Mouse (Mus musculus): ENCODE data around the gene Tmem247. TPM values are rescaled to one million over a fixed set of nuclear protein-coding genes. Genes with fewer than 3 reads are reported as not detected.

Gene Tmem247
- total and polyA plus RNA-seq, 2 experiments from 2014 or later = not detected

DNA sequence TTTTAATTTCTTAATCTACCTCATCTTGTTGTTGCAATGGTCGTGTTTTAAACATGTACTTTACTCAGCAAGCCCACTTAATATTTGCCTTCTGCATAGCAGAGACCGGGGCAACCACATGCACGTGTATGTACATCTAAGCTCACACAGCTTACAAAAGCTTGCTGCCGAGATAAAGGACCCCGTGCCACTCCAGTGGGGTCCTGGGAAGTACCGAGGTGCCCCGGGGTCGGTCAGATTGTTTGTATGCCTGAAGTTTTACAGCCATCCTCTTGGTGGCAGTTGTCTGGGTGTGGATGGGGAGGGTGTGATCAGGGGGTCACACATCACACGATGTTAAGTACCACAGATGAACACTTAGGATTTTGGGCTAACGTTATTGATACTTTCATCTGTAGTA is 48.9 kb downstream of the Tmem247 start:
- H3K9ac ChIP-seq (replicated peaks; ENCODE audit: low read length, poor library complexity, severe bottlenecking) = no peak overlapping the region
- no peaks in the 10 kb centered on the region; the same call in 1 of the 2 replicates for H3K36me3 ChIP-seq (ENCODE audit: insufficient read depth, low read length)
- peaks cover 13% of the 10 kb centered on the region for H3K4me1 ChIP-seq (ENCODE audit: insufficient read depth, low read length)
- H3K4me2 ChIP-seq (ENCODE audit: low read depth, low read length, poor library complexity, severe bottlenecking) = peak overlapping the region; percentile 94; the same call in 1 of the 2 replicates
- no peak for ATAC-seq (ENCODE audit: low FRiP score)
- no peak overlapping the region for H3K4me3 ChIP-seq (ENCODE audit: low read depth, low read length)
- WGBS = 82% methylated on average over 10 of the region's 10 CpGs
- H3K27ac ChIP-seq (ENCODE audit: low read depth, low read length) = no peak overlapping the region
- no peaks in the 10 kb centered on the region for H3K27me3 ChIP-seq (ENCODE audit: insufficient read depth, low read length)
- no peak; the same call in 1 of the 2 replicates for TF ChIP-seq CTCF (IDR thresholded peaks at IDR 0.05)
- DNase-seq (ENCODE audit: low spot score) = no peak
- no peaks in the 10 kb centered on the region for H3K9me3 ChIP-seq (ENCODE audit: low read length)

DNA sequence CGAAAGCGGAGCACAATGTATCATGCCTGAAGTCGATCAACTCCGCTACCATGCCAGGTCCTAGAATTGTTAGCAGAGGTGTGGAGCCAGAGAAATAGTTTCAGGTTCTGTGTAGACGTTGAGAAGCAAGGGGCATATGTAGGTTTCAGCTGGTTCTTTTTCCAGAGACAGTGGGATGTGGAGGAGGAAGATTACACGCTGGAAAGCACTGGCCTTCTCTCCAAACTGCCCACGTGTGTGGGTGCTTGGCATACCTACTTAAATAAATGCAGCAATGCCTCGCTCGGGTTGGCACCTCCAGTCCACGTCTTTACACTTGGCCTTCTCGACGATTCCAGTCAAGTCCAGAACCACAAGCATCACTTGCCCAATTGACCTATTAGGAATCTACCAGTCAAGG is 49.9 kb downstream of the Tmem247 start:
- no peaks in the 10 kb centered on the region for H3K9me3 ChIP-seq (ENCODE audit: low read length)
- H3K4me1 ChIP-seq (ENCODE audit: insufficient read depth, low read length) = peaks cover 8% of the 10 kb centered on the region
- no peaks in the 10 kb centered on the region; the same call in 1 of the 2 replicates for H3K36me3 ChIP-seq (ENCODE audit: insufficient read depth, low read length)
- no peak overlapping the region for H3K27ac ChIP-seq (ENCODE audit: low read depth, low read length)
- no peak for DNase-seq (ENCODE audit: low spot score)
- no peak overlapping the region for H3K4me2 ChIP-seq (ENCODE audit: low read depth, low read length, poor library complexity, severe bottlenecking)
- no peak overlapping the region for H3K4me3 ChIP-seq (ENCODE audit: low read depth, low read length)
- TF ChIP-seq CTCF (IDR thresholded peaks at IDR 0.05) = no peak
- H3K9ac ChIP-seq (replicated peaks; ENCODE audit: low read length, poor library complexity, severe bottlenecking) = no peak overlapping the region
- 89% methylated on average over 12 of the region's 12 CpGs for WGBS
- no peaks in the 10 kb centered on the region for H3K27me3 ChIP-seq (ENCODE audit: insufficient read depth, low read length)
- no peak for ATAC-seq (ENCODE audit: low FRiP score)

DNA sequence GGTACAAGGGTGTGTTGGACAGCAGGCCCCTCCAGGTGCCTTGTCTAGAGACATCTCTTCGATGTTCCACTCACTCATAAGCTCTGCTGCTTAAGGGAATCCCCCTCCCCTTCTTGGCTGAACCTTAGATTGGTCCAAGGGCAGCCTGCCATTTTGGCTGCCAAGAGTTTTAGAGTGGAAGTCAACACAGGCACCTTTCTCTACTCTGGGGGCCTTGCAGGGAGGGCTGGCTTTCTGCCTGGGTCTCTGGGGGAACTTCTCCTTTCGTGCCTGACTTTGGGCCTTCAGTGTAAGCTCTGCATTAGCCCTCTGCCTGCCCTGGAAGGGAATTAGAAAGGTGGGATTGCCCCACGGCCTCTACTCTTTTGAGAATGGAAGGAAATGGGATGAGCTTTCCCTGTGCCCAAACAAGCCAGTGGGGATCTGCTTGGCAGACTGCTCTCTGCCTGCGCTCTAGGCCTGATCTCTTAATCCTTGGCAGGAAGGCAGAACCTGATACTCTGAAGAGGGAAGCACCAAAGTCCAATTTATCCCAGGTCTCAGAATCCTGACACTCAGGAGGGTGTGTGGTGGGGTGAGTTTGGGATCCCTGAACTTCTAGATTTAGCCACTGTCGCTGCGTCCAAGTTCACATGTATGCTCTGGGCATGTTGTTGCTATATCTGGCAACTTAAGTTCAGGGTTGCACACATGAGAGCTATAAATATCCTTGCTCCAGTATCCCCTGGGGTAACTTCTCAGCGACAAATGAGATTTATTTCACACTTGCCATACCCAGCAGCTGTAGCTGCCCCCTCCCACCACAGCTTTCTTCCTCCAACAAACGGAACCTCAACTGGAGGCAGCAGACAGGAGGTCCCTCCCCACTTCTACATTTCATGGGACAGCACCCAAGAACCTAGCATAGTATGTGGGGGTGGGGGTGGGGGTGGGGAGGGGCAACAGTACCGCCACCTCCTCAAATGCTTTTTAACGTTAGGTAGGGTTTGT is 50.7 kb downstream of the Tmem247 start:
- Histone ChIP-seq H3K4me1 (ENCODE audit: insufficient read depth, low read length) (peaks cover 6% of the 10 kb centered on the region; the same call in 1 of the 2 replicates), H3K36me3 (ENCODE audit: insufficient read depth, low read length) (no peaks in the 10 kb centered on the region; the same call in 1 of the 2 replicates), H3K27ac (ENCODE audit: low read depth, low read length) (no peak overlapping the region), H3K9me3 (ENCODE audit: low read length) (no peaks in the 10 kb centered on the region), H3K9ac (replicated peaks; ENCODE audit: low read length, poor library complexity, severe bottlenecking) (no peak overlapping the region), H3K4me3 (ENCODE audit: low read depth, low read length) (no peak overlapping the region), H3K4me2 (ENCODE audit: low read depth, low read length, poor library complexity, severe bottlenecking) (no peak overlapping the region), H3K27me3 (ENCODE audit: insufficient read depth, low read length) (no peaks in the 10 kb centered on the region)
- ATAC-seq (ENCODE audit: low FRiP score) = no peak
- no peak for TF ChIP-seq CTCF (IDR thresholded peaks at IDR 0.05)
- DNase-seq (ENCODE audit: low spot score) = peak; percentile 73
- 71% methylated on average over 10 of the region's 10 CpGs for WGBS

DNA sequence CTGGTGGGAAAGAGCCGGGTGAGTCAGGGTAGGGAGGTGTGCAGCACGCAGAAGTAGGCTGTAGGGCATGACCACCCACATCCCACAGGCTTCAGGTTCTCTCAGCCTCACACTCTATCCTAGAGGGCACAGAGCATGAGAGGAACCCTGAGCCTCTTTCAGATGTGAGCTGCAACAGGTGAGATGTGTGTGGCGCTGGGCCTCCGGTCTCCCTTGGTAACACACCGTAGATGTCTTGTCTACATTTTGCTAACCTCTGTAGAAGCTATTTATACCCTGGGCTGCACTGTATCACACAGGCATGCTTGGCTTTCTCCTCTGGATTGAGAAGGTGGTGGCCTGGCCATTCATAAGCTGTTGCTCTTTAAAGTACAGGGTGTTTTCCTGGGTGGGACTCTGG is 51.4 kb downstream of the Tmem247 start:
- H3K9me3 ChIP-seq (ENCODE audit: low read length) = no peaks in the 10 kb centered on the region
- H3K4me2 ChIP-seq (ENCODE audit: low read depth, low read length, poor library complexity, severe bottlenecking) = no peak overlapping the region
- no peak overlapping the region for H3K4me3 ChIP-seq (ENCODE audit: low read depth, low read length)
- H3K36me3 ChIP-seq (ENCODE audit: insufficient read depth, low read length) = no peaks in the 10 kb centered on the region; the same call in 1 of the 2 replicates
- H3K27me3 ChIP-seq (ENCODE audit: insufficient read depth, low read length) = no peaks in the 10 kb centered on the region
- H3K9ac ChIP-seq (replicated peaks; ENCODE audit: low read length, poor library complexity, severe bottlenecking) = no peak overlapping the region
- DNase-seq (ENCODE audit: low spot score) = no peak
- TF ChIP-seq CTCF (IDR thresholded peaks at IDR 0.05) = no peak
- H3K4me1 ChIP-seq (ENCODE audit: insufficient read depth, low read length) = peaks cover 6% of the 10 kb centered on the region; the same call in 1 of the 2 replicates
- 93% methylated on average over 5 of the region's 5 CpGs for WGBS
- H3K27ac ChIP-seq (ENCODE audit: low read depth, low read length) = no peak overlapping the region
- ATAC-seq (ENCODE audit: low FRiP score) = no peak

DNA sequence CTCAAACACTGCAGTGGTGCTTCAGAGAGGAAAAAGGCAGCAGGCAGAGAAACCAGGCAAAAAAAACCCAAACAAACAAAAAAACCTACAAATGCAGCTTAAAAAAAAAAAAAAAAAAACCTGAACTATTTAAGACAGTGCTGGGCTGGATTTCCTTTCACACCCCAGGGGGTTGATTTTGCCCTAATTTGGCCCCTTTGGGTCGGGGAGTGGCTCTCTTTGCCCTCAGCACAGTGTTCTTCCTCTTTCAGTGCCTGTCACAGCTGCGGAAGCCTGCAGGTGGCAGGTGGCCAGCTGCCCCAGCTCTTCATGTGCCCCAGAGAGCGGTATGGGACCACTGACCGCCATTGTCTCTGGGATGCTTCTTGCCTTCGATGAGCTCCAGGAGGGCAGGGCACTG is 52.4 kb downstream of the Tmem247 start:
- Histone ChIP-seq H3K9me3 (ENCODE audit: low read length) (no peaks in the 10 kb centered on the region), H3K4me2 (ENCODE audit: low read depth, low read length, poor library complexity, severe bottlenecking) (no peak overlapping the region), H3K36me3 (ENCODE audit: insufficient read depth, low read length) (no peaks in the 10 kb centered on the region; the same call in 1 of the 2 replicates), H3K4me3 (ENCODE audit: low read depth, low read length) (no peak overlapping the region), H3K4me1 (ENCODE audit: insufficient read depth, low read length) (peaks cover 6% of the 10 kb centered on the region; the same call in 1 of the 2 replicates), H3K27ac (ENCODE audit: low read depth, low read length) (no peak overlapping the region), H3K27me3 (ENCODE audit: insufficient read depth, low read length) (no peaks in the 10 kb centered on the region), H3K9ac (replicated peaks; ENCODE audit: low read length, poor library complexity, severe bottlenecking) (no peak overlapping the region)
- no peak for DNase-seq (ENCODE audit: low spot score)
- 48% methylated on average over 5 of the region's 5 CpGs for WGBS
- TF ChIP-seq CTCF (IDR thresholded peaks at IDR 0.05) = no peak
- no peak for ATAC-seq (ENCODE audit: low FRiP score)

Data from midbrain, postnatal 0 days (tissue).